In genomic region chr12:59128501-59128900, GRCm38 (mm10) we compare ENCODE assay signal across 19 mouse cellular contexts. TPM values are rescaled to one million over a fixed set of nuclear protein-coding genes. Genes with fewer than 3 reads are reported as not detected.
DNase-seq lines count a peak whose midpoint lies in the region; ATAC-seq and TF ChIP-seq lines count a peak whose summit lies in the region.
"Had no signal": no experiment of that assay in that cellular context is flagged by ENCODE, and none has a peak within 500 bp of the region (broad histone marks: within the 10 kb centered on the region; RNA-seq: fewer than 3 reads in every experiment).

No protein-coding gene starts in this region.

- ATAC-seq in intestine, postnatal 0 days, result no peak
- ATAC-seq in intestine, embryonic 16.5 days, result no peak
- ATAC-seq in liver, postnatal 0 days, result no peak
- ATAC-seq in liver, embryonic 11.5 days (replicated peaks; ENCODE audit: low FRiP score), result no peak
- ATAC-seq in megakaryocyte-erythroid progenitor cell, adult 5-6 weeks (replicated peaks; ENCODE audit: low FRiP score, low TSS enrichment, poor library complexity, severe bottlenecking), result no peak
- ATAC-seq: forebrain, embryonic 15.5 days; hindbrain, embryonic 16.5 days; midbrain, embryonic 13.5 days; Patski had no signal

- WGBS in intestine, postnatal 0 days, result 79% methylated on average over 10 of the region's 10 CpGs
- 80% methylated on average over 10 of the region's 10 CpGs for WGBS in intestine, embryonic 16.5 days
- 84% methylated on average over 10 of the region's 10 CpGs for WGBS in liver, postnatal 0 days (ENCODE audit: insufficient replicate concordance)
- WGBS in liver, embryonic 11.5 days, result 88% methylated on average over 10 of the region's 10 CpGs

- no peaks in the 10 kb centered on the region for H3K9me3 ChIP-seq in intestine, postnatal 0 days (ENCODE audit: control insufficient read depth)
- H3K9me3 ChIP-seq in intestine, embryonic 16.5 days (ENCODE audit: control insufficient read depth, low read length), result no peaks in the 10 kb centered on the region
- no peaks in the 10 kb centered on the region for H3K9me3 ChIP-seq in liver, postnatal 0 days (ENCODE audit: low read length)
- no peaks in the 10 kb centered on the region for H3K9me3 ChIP-seq in liver, embryonic 11.5 days (ENCODE audit: control insufficient read depth, low read length)
- H3K9me3 ChIP-seq: embryonic facial prominence, embryonic 12.5 days; forebrain, embryonic 10.5 days; forebrain, embryonic 15.5 days; megakaryocyte, embryonic 14.5 days; midbrain, embryonic 13.5 days; neural tube, embryonic 13.5 days had no signal

- TF ChIP-seq EP300 in liver, postnatal 0 days (IDR thresholded peaks at IDR 0.05; ENCODE audit: low read depth), result no peak

- no peaks in the 10 kb centered on the region; the same call in 1 of the 2 replicates for H3K4me1 ChIP-seq in intestine, postnatal 0 days (replicated peaks; ENCODE audit: control insufficient read depth, insufficient read depth, low read length)
- H3K4me1 ChIP-seq in intestine, embryonic 16.5 days (ENCODE audit: control insufficient read depth, insufficient read depth, low read length), result peaks cover 14% of the 10 kb centered on the region
- peaks cover 14% of the 10 kb centered on the region for H3K4me1 ChIP-seq in liver, postnatal 0 days (ENCODE audit: insufficient read depth)
- peaks cover 11% of the 10 kb centered on the region for H3K4me1 ChIP-seq in liver, embryonic 11.5 days (replicated peaks; ENCODE audit: control insufficient read depth, insufficient read depth, low read length)

- H3K4me3 ChIP-seq in gastrocnemius, adult 2 months, result no peak overlapping the region; the same call in 1 of the 2 replicates
- H3K4me3 ChIP-seq in intestine, postnatal 0 days (ENCODE audit: low read depth, low read length), result no peak overlapping the region
- H3K4me3 ChIP-seq in intestine, embryonic 16.5 days (ENCODE audit: low read length), result no peak overlapping the region
- H3K4me3 ChIP-seq in liver, postnatal 0 days (ENCODE audit: low read depth, low read length), result no peak overlapping the region
- H3K4me3 ChIP-seq in liver, embryonic 11.5 days (ENCODE audit: low read depth, low read length), result no peak overlapping the region
- H3K4me3 ChIP-seq: embryonic facial prominence, embryonic 12.5 days; forebrain, embryonic 10.5 days; megakaryocyte, embryonic 14.5 days; midbrain, embryonic 13.5 days; neural tube, embryonic 13.5 days had no signal

- DNase-seq in gastrocnemius, adult 2 months, result no peak
- no peak for DNase-seq in gastrocnemius, adult 8-10 months (ENCODE audit: low spot score in 2 of 2)
- DNase-seq in liver, postnatal 0 days, result no peak
- no peak for DNase-seq in liver, embryonic 11.5 days (ENCODE audit: low spot score)
- peak; percentile 6 for DNase-seq in A20 (ENCODE audit: low read depth, low spot score)
- DNase-seq: layer of hippocampus, adult 9-11 months; right cerebral cortex, postnatal 4 days; thymus, postnatal 36 days had no signal

- peak overlapping the region; percentile 100 for H3K27ac ChIP-seq in gastrocnemius, adult 2 months
- peak overlapping the region; percentile 99 for H3K27ac ChIP-seq in intestine, postnatal 0 days (ENCODE audit: low read depth, low read length)
- H3K27ac ChIP-seq in intestine, embryonic 16.5 days (ENCODE audit: low read length), result no peak overlapping the region
- H3K27ac ChIP-seq in liver, postnatal 0 days (ENCODE audit: low read depth), result peak overlapping the region; percentile 99
- H3K27ac ChIP-seq in liver, embryonic 11.5 days (ENCODE audit: low read depth, low read length), result no peak overlapping the region
- H3K27ac ChIP-seq: embryonic facial prominence, embryonic 12.5 days; forebrain, embryonic 10.5 days; forebrain, embryonic 15.5 days; midbrain, embryonic 13.5 days; neural tube, embryonic 13.5 days had no signal

- no peak overlapping the region for H3K4me2 ChIP-seq in intestine, postnatal 0 days (replicated peaks; ENCODE audit: low read depth)
- no peak overlapping the region for H3K4me2 ChIP-seq in intestine, embryonic 16.5 days (ENCODE audit: low read depth, low read length)
- H3K4me2 ChIP-seq in liver, postnatal 0 days (ENCODE audit: low read depth, low read length), result no peak overlapping the region
- H3K4me2 ChIP-seq in liver, embryonic 11.5 days, result no peak overlapping the region
- H3K4me2 ChIP-seq: neural tube, embryonic 13.5 days had no signal

- no peaks in the 10 kb centered on the region for H3K36me3 ChIP-seq in intestine, postnatal 0 days (ENCODE audit: control insufficient read depth, insufficient read depth)
- no peaks in the 10 kb centered on the region for H3K36me3 ChIP-seq in intestine, embryonic 16.5 days (ENCODE audit: control insufficient read depth, insufficient read depth, low read length)
- no peaks in the 10 kb centered on the region for H3K36me3 ChIP-seq in liver, postnatal 0 days (replicated peaks; ENCODE audit: insufficient read depth, low read length)
- no peaks in the 10 kb centered on the region for H3K36me3 ChIP-seq in liver, embryonic 11.5 days (ENCODE audit: control insufficient read depth, insufficient read depth, low read length)
- H3K36me3 ChIP-seq: embryonic facial prominence, embryonic 12.5 days; forebrain, embryonic 10.5 days; forebrain, embryonic 15.5 days; midbrain, embryonic 13.5 days; neural tube, embryonic 13.5 days had no signal

- no peaks in the 10 kb centered on the region for H3K27me3 ChIP-seq in intestine, postnatal 0 days (replicated peaks; ENCODE audit: control insufficient read depth, insufficient read depth, low read length)
- no peaks in the 10 kb centered on the region for H3K27me3 ChIP-seq in intestine, embryonic 16.5 days (replicated peaks; ENCODE audit: control insufficient read depth, insufficient read depth, low read length)
- H3K27me3 ChIP-seq in liver, postnatal 0 days (ENCODE audit: insufficient read depth, low read length), result no peaks in the 10 kb centered on the region
- no peaks in the 10 kb centered on the region for H3K27me3 ChIP-seq in liver, embryonic 11.5 days (replicated peaks; ENCODE audit: control insufficient read depth, insufficient read depth, low read length)
- H3K27me3 ChIP-seq: embryonic facial prominence, embryonic 12.5 days; forebrain, embryonic 15.5 days; megakaryocyte, embryonic 14.5 days; midbrain, embryonic 13.5 days; neural tube, embryonic 13.5 days; Patski had no signal

- intact Hi-C loops in gastrocnemius, adult 2 months (cut with DNase I), result no loop called here

- no peak overlapping the region for H3K9ac ChIP-seq in intestine, postnatal 0 days (ENCODE audit: low read depth, low read length)
- H3K9ac ChIP-seq in intestine, embryonic 16.5 days (ENCODE audit: low read depth, low read length), result no peak overlapping the region
- H3K9ac ChIP-seq in liver, postnatal 0 days (replicated peaks), result no peak overlapping the region
- H3K9ac ChIP-seq in liver, embryonic 11.5 days (ENCODE audit: low read depth, low read length), result no peak overlapping the region
- H3K9ac ChIP-seq: embryonic facial prominence, embryonic 12.5 days; forebrain, embryonic 15.5 days; midbrain, embryonic 13.5 days; neural tube, embryonic 13.5 days had no signal

- no peak for TF ChIP-seq CTCF in gastrocnemius, adult 2 months (IDR thresholded peaks at IDR 0.05)
- TF ChIP-seq CTCF in intestine, postnatal 0 days (IDR thresholded peaks at IDR 0.05; ENCODE audit: low read depth), result no peak
- no peak for TF ChIP-seq CTCF in liver, postnatal 0 days (IDR thresholded peaks at IDR 0.05; ENCODE audit: low read depth)

RNA-seq across cellular contexts. Expression of gene Mia2, which starts 32.9 kb away (rescaled TPM):
- 100 to 1,000 TPM; 113 to 123 TPM for total RNA-seq in gastrocnemius, adult 2 months (2021)
- 100 to 1,000 TPM in 3 of 4 experiments, 10 to 100 TPM in 1; 92.5 to 114 (median 104) TPM for total RNA-seq in gastrocnemius, adult 8-10 months (2022)
- polyA plus RNA-seq in intestine, postnatal 0 days (2015; fragmentation: Nextera tagmentation; extraction: Ambion mirVana), result 131 and 137 TPM in 2 replicates
- polyA plus RNA-seq in intestine, embryonic 16.5 days (2015; fragmentation: Nextera tagmentation; extraction: Ambion mirVana), result 88.2 and 96.6 TPM in 2 replicates
- 74.3 and 75.2 TPM in 2 replicates for polyA plus RNA-seq in liver, postnatal 0 days (2015; fragmentation: Nextera tagmentation; extraction: Ambion mirVana)
- polyA plus RNA-seq in liver, embryonic 11.5 days (2014; fragmentation: Nextera tagmentation; extraction: Ambion mirVana), result 79.7 and 85.8 TPM in 2 replicates
- 99.9 and 136 TPM in 2 replicates for total RNA-seq in megakaryocyte-erythroid progenitor cell, adult 5-6 weeks (2014; fragmentation: Nextera tagmentation)
- total RNA-seq in megakaryocyte-erythroid progenitor cell, adult 5-6 weeks (2017), result 158 and 174 TPM in 2 replicates

Comparison
In these comparisons a context has a peak if more than half of its experiments do, and no peak if none do; other contexts are left out.
1. H3K27ac ChIP-seq: peak in gastrocnemius, adult 2 months (single experiment), intestine, postnatal 0 days (single experiment) and liver, postnatal 0 days (single experiment); none in intestine, embryonic 16.5 days (single experiment) and liver, embryonic 11.5 days (single experiment).